Mouse (Mus musculus): ENCODE measurements around the gene Gm29776.

DNA sequence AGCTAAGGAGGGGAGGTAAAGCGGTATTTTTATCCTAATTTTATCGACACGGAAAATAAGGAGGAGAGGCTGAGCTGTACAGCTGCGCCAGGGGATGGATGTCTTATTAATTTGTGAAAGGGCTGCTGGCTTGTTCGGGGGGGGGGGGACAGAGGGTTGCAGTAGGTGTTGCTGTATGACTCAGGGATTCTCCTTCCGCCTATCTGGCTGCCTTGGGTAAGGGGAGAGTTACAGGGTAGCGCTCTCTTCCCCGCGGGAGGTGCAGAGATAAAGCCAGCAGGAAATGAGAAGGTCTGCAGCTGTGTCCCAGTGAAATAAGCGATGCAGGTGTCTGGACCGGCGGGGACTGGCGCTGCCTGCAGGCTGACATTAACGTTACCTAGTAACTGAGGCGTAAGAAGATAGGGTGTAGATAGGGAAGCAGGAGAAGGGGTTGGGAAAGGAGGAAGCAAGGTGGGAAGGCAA, 16.0 kb upstream of the Gm29776 start:
- TF ChIP-seq ZNF384 (IDR thresholded peaks at IDR 0.05; ENCODE audit: low read depth, low read length), result no peak
- TF ChIP-seq PAX5 (IDR thresholded peaks at IDR 0.05; ENCODE audit: low read length), result no peak
